Mouse (Mus musculus): ENCODE data around the gene March1. TPM values are rescaled to one million over a fixed set of nuclear protein-coding genes. Genes with fewer than 3 reads are reported as not detected.

Gene March1
- polyA plus RNA-seq, 1 experiment from 2014 or later: 0.30 TPM

GRCm38 (mm10) chr8:65645502-65645901 is 27.8 kb downstream of the March1 start:
- H3K9ac ChIP-seq (ENCODE audit: low read depth, low read length): no peak overlapping the region
- H3K4me2 ChIP-seq (ENCODE audit: low read length): no peak overlapping the region
- no peaks in the 10 kb centered on the region for H3K36me3 ChIP-seq (ENCODE audit: insufficient read depth, low read length)
- 65% methylated on average over 1 of the region's 1 CpGs for WGBS
- no peaks in the 10 kb centered on the region for H3K9me3 ChIP-seq (replicated peaks; ENCODE audit: low read length)
- no peak for DNase-seq (ENCODE audit: low spot score)
- H3K27ac ChIP-seq: no peak overlapping the region
- H3K4me3 ChIP-seq (replicated peaks; ENCODE audit: low read depth, low read length): no peak overlapping the region
- no peak for ATAC-seq (replicated peaks; ENCODE audit: low FRiP score, low read depth)
- no peak for TF ChIP-seq CTCF (IDR thresholded peaks at IDR 0.05; ENCODE audit: low read depth)
- no peaks in the 10 kb centered on the region for H3K4me1 ChIP-seq (replicated peaks; ENCODE audit: insufficient read depth, low read length)
- no peaks in the 10 kb centered on the region for H3K27me3 ChIP-seq (ENCODE audit: insufficient read depth, low read length)

- DNase-seq (ENCODE audit: low spot score) (no peak), ATAC-seq (replicated peaks; ENCODE audit: low FRiP score, low read depth) (no peak)
- H3K9ac ChIP-seq (ENCODE audit: low read depth, low read length): no peak overlapping the region
- no peaks in the 10 kb centered on the region for H3K27me3 ChIP-seq (ENCODE audit: insufficient read depth, low read length)
- H3K4me1 ChIP-seq (replicated peaks; ENCODE audit: insufficient read depth, low read length): no peaks in the 10 kb centered on the region
- no peak overlapping the region for H3K4me2 ChIP-seq (ENCODE audit: low read length)
- TF ChIP-seq CTCF (IDR thresholded peaks at IDR 0.05; ENCODE audit: low read depth): no peak
- no peak overlapping the region for H3K27ac ChIP-seq
- WGBS: 97% methylated on average over 1 of the region's 1 CpGs
- no peaks in the 10 kb centered on the region for H3K9me3 ChIP-seq (replicated peaks; ENCODE audit: low read length)
- H3K36me3 ChIP-seq (ENCODE audit: insufficient read depth, low read length): no peaks in the 10 kb centered on the region
- H3K4me3 ChIP-seq (replicated peaks; ENCODE audit: low read depth, low read length): no peak overlapping the region
Measured at GRCm38 (mm10) chr8:65645945-65646344, 28.2 kb downstream of the March1 start.

- Histone ChIP-seq H3K9ac (ENCODE audit: low read depth, low read length) (no peak overlapping the region), H3K4me2 (ENCODE audit: low read length) (no peak overlapping the region), H3K36me3 (ENCODE audit: insufficient read depth, low read length) (no peaks in the 10 kb centered on the region), H3K4me3 (replicated peaks; ENCODE audit: low read depth, low read length) (no peak overlapping the region), H3K4me1 (replicated peaks; ENCODE audit: insufficient read depth, low read length) (no peaks in the 10 kb centered on the region), H3K27me3 (ENCODE audit: insufficient read depth, low read length) (no peaks in the 10 kb centered on the region), H3K27ac (no peak overlapping the region), H3K9me3 (replicated peaks; ENCODE audit: low read length) (no peaks in the 10 kb centered on the region)
- DNase-seq (ENCODE audit: low spot score): no peak
- WGBS: 81% methylated on average over 6 of the region's 6 CpGs
- no peak for ATAC-seq (replicated peaks; ENCODE audit: low FRiP score, low read depth)
- TF ChIP-seq CTCF (IDR thresholded peaks at IDR 0.05; ENCODE audit: low read depth): no peak
Measured at GRCm38 (mm10) chr8:65655924-65656323, 38.2 kb downstream of the March1 start.

GRCm38 (mm10) chr8:65661885-65662284 is 44.2 kb downstream of the March1 start:
- no peak for ATAC-seq (replicated peaks; ENCODE audit: low FRiP score, low read depth)
- TF ChIP-seq CTCF (IDR thresholded peaks at IDR 0.05; ENCODE audit: low read depth): no peak
- H3K36me3 ChIP-seq (ENCODE audit: insufficient read depth, low read length): no peaks in the 10 kb centered on the region

GRCm38 (mm10) chr8:65665786-65666185 is 48.1 kb downstream of the March1 start:
- no peaks in the 10 kb centered on the region for H3K27me3 ChIP-seq (ENCODE audit: insufficient read depth, low read length)
- ATAC-seq (replicated peaks; ENCODE audit: low FRiP score, low read depth): no peak
- no peak for TF ChIP-seq CTCF (IDR thresholded peaks at IDR 0.05; ENCODE audit: low read depth)

More at GRCm38 (mm10) chr8:65661885-65662284, 44.2 kb downstream of the March1 start:
- no peaks in the 10 kb centered on the region for H3K9me3 ChIP-seq (replicated peaks; ENCODE audit: low read length)
- WGBS: 73% methylated on average over 2 of the region's 2 CpGs
- no peak overlapping the region for H3K27ac ChIP-seq
- no peaks in the 10 kb centered on the region for H3K27me3 ChIP-seq (ENCODE audit: insufficient read depth, low read length)
- H3K4me2 ChIP-seq (ENCODE audit: low read length): no peak overlapping the region
- no peak overlapping the region for H3K4me3 ChIP-seq (replicated peaks; ENCODE audit: low read depth, low read length)
- H3K4me1 ChIP-seq (replicated peaks; ENCODE audit: insufficient read depth, low read length): no peaks in the 10 kb centered on the region
- H3K9ac ChIP-seq (ENCODE audit: low read depth, low read length): no peak overlapping the region
- DNase-seq (ENCODE audit: low spot score): no peak

GRCm38 (mm10) chr8:65743066-65743465 is 125.4 kb downstream of the March1 start:
- Histone ChIP-seq H3K27ac (no peak overlapping the region), H3K9ac (ENCODE audit: low read depth, low read length) (no peak overlapping the region), H3K4me1 (replicated peaks; ENCODE audit: insufficient read depth, low read length) (no peaks in the 10 kb centered on the region), H3K36me3 (ENCODE audit: insufficient read depth, low read length) (no peaks in the 10 kb centered on the region), H3K9me3 (replicated peaks; ENCODE audit: low read length) (no peaks in the 10 kb centered on the region), H3K27me3 (ENCODE audit: insufficient read depth, low read length) (no peaks in the 10 kb centered on the region), H3K4me3 (replicated peaks; ENCODE audit: low read depth, low read length) (no peak overlapping the region), H3K4me2 (ENCODE audit: low read length) (no peak overlapping the region)
- TF ChIP-seq CTCF (IDR thresholded peaks at IDR 0.05; ENCODE audit: low read depth): no peak
- DNase-seq (ENCODE audit: low spot score) (no peak), ATAC-seq (replicated peaks; ENCODE audit: low FRiP score, low read depth) (no peak)

More at GRCm38 (mm10) chr8:65665786-65666185, 48.1 kb downstream of the March1 start:
- no peaks in the 10 kb centered on the region for H3K4me1 ChIP-seq (replicated peaks; ENCODE audit: insufficient read depth, low read length)
- no peak for DNase-seq (ENCODE audit: low spot score)
- H3K4me3 ChIP-seq (replicated peaks; ENCODE audit: low read depth, low read length): no peak overlapping the region
- H3K4me2 ChIP-seq (ENCODE audit: low read length): no peak overlapping the region
- no peak overlapping the region for H3K27ac ChIP-seq
- H3K9me3 ChIP-seq (replicated peaks; ENCODE audit: low read length): no peaks in the 10 kb centered on the region
- no peaks in the 10 kb centered on the region for H3K36me3 ChIP-seq (ENCODE audit: insufficient read depth, low read length)
- WGBS: 87% methylated on average over 2 of the region's 2 CpGs
- H3K9ac ChIP-seq (ENCODE audit: low read depth, low read length): no peak overlapping the region

GRCm38 (mm10) chr8:65775815-65776214 is 158.1 kb downstream of the March1 start:
- 65% methylated on average over 2 of the region's 2 CpGs for WGBS
- TF ChIP-seq CTCF (IDR thresholded peaks at IDR 0.05; ENCODE audit: low read depth): no peak
- H3K36me3 ChIP-seq (ENCODE audit: insufficient read depth, low read length): no peaks in the 10 kb centered on the region

More at GRCm38 (mm10) chr8:65775815-65776214, 158.1 kb downstream of the March1 start:
- Histone ChIP-seq H3K4me3 (replicated peaks; ENCODE audit: low read depth, low read length) (no peak overlapping the region), H3K9me3 (replicated peaks; ENCODE audit: low read length) (no peaks in the 10 kb centered on the region), H3K4me1 (replicated peaks; ENCODE audit: insufficient read depth, low read length) (no peaks in the 10 kb centered on the region), H3K27ac (no peak overlapping the region), H3K27me3 (ENCODE audit: insufficient read depth, low read length) (no peaks in the 10 kb centered on the region), H3K4me2 (ENCODE audit: low read length) (no peak overlapping the region), H3K9ac (ENCODE audit: low read depth, low read length) (no peak overlapping the region)
- DNase-seq (ENCODE audit: low spot score) (no peak), ATAC-seq (replicated peaks; ENCODE audit: low FRiP score, low read depth) (no peak)

Measured in kidney, postnatal 0 days (tissue).